Mouse (Mus musculus) Patski (cell line): ENCODE measurements around the gene Pex14. TPM values are rescaled to one million over a fixed set of nuclear protein-coding genes. Genes with fewer than 3 reads are reported as not detected.

ENCODE experiments used
- ATAC-seq: fragments of 100-300 bp; one replicate; pipeline ENCODE4 v1.8.0; 2021
- CTCF ChIA-PET: fragments of 350-600 bp; sonication (Branson Sonifier 250); formaldehyde crosslinking; loops from one replicate; lab custom pipeline; 2022; ENCODE audit warnings: inconsistent platforms; lab: Charles Lee
- POLR2A ChIA-PET: fragments of 350-600 bp; sonication (Branson Sonifier 250); formaldehyde crosslinking; loops from one replicate; lab custom pipeline; 2022; ENCODE audit warnings: antibody characterized with exemption, inconsistent platforms; lab: Charles Lee
- DNase-seq: peaks from one replicate; pipeline ENCODE4 v3.0.0-alpha.2; 2011; ENCODE audit warnings: low read depth, low spot score
- H3K27me3 ChIP-seq: fragments of 371-371 bp; one replicate; pipeline ENCODE4 v1.5.1; 2021
- CTCF ChIP-seq: fragments of 100-300 bp; IDR thresholded peaks from one replicate; pipeline ENCODE4 v1.5.1; 2021
- in situ Hi-C: fragments of 300-500 bp; cut with MboI; formaldehyde crosslinking; loops from 3 replicates; pipeline ENCODE4 v1.11.1; 2018; ENCODE audit warnings: low pct_unique_long_range_greater_than_20kb, mixed read lengths
- polyA plus RNA-seq: library from polyadenylated mRNA; unstranded; gene quantifications from one replicate; pipeline ENCODE4 v1.2.3, GENCODE M21; 2021

Gene Pex14
- polyA plus RNA-seq, 1 experiment from 2014 or later: 41.3 TPM

DNA sequence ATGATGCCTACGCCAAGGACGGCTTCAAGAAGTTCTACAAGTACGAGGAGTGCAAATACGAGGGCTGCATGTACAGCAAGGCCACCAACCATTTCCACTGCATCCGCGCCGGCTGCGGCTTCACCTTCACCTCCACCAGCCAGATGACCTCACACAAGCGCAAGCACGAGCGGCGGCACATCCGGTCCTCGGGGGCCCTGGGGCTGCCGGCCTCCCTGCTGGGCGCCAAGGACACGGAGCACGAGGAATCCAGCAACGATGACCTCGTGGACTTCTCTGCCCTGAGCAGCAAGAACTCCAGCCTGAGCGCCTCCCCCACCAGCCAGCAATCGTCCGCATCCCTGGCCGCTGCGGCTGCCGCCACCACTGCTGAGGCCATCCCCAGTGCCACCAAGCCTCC, 161.1 kb downstream of the Pex14 start:
- ATAC-seq: no peak
- ChIA-PET POLR2A (no interaction called here), CTCF (no interaction called here)
- H3K27me3 ChIP-seq: no peaks in the 10 kb centered on the region
- DNase-seq: no peak
- in situ Hi-C loops: no loop called here
- TF ChIP-seq CTCF: no peak

DNA sequence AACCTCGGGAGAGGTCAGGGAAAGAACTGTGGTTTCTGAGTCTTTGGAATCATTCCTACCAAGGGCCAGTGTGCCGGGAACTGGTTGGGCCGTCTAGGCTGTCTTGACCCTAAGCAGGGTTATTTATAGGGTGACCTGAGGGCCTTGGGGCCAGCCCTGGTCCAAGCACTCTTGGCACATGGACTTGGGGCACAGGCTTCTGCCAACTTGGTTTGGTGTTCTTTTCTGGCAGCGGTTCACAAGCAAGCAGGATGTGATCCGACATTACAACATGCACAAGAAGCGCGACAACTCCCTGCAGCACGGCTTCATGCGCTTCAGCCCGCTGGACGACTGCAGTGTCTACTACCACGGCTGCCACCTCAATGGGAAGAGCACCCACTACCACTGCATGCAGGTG, 162.9 kb downstream of the Pex14 start:
- in situ Hi-C loops: no loop called here
- CTCF ChIA-PET: no interaction called here
- DNase-seq (no peak), ATAC-seq (no peak)
- no peaks in the 10 kb centered on the region for H3K27me3 ChIP-seq
- POLR2A ChIA-PET: no interaction called here
- no peak for TF ChIP-seq CTCF

DNA sequence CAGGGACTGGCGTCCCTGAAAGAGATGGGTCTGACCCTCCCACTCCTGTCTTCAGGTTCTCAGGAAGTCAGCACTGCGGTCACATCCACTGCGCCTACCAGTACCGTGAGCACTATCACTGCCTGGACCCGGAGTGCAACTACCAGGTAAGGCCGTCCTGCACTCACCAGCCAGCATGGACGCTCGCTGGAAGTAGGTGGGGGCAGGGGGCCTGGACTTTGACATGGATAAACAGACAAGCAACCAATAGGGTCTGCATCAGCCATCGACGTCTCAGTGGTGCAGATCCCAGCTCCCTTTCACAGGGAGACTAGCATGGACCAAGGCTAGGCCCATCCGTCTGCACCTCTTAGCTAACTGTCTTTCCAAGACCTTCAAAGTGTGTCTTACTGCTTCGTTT, 163.6 kb downstream of the Pex14 start:
- in situ Hi-C loops: no loop called here
- ATAC-seq (no peak), DNase-seq (no peak)
- TF ChIP-seq CTCF: no peak
- ChIA-PET CTCF (no interaction called here), POLR2A (no interaction called here)
- H3K27me3 ChIP-seq: no peaks in the 10 kb centered on the region

DNA sequence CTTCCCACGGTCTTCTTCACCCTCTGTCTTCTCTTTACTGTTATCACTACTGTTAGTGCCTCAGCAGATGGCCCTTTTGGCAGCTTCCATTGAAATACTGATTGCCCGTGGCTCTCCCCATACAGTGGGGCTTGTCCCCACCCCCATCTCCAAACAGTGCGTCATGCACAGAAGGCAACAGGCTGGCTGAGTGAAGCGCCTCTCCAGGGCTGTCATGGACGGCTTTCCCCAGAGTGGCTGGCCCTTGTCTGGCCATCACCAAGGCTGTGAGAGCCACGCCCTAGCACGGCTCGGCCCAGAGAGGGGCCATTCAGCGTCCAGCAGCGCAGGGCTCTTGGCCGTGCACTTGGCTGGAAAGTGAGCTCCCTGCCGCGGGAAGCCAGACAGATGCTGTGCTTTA, 164.5 kb downstream of the Pex14 start:
- no peak for TF ChIP-seq CTCF
- DNase-seq: no peak
- no peaks in the 10 kb centered on the region for H3K27me3 ChIP-seq
- ChIA-PET CTCF (no interaction called here), POLR2A (no interaction called here)
- no peak for ATAC-seq
- in situ Hi-C loops: no loop called here

DNA sequence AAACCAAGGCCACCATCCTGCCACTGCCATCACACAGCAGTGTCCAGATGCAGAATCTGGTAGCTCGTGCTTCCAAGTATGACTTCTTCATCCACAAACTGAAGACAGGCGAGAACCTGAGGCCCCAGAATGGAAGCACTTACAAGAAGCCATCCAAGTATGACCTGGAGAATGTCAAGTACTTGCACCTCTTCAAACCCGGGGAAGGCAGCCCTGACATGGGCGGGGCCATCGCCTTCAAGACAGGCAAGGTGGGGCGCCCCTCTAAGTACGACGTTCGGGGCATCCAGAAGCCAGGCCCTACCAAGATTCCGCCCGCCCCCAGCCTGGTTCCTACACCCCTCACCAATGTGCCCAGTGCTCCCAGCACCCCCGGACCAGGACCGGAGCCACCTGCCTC, 166.6 kb downstream of the Pex14 start:
- in situ Hi-C loops: no loop called here
- no peaks in the 10 kb centered on the region for H3K27me3 ChIP-seq
- POLR2A ChIA-PET: no interaction called here
- TF ChIP-seq CTCF: no peak
- CTCF ChIA-PET: no interaction called here
- DNase-seq: no peak
- ATAC-seq: no peak

DNA sequence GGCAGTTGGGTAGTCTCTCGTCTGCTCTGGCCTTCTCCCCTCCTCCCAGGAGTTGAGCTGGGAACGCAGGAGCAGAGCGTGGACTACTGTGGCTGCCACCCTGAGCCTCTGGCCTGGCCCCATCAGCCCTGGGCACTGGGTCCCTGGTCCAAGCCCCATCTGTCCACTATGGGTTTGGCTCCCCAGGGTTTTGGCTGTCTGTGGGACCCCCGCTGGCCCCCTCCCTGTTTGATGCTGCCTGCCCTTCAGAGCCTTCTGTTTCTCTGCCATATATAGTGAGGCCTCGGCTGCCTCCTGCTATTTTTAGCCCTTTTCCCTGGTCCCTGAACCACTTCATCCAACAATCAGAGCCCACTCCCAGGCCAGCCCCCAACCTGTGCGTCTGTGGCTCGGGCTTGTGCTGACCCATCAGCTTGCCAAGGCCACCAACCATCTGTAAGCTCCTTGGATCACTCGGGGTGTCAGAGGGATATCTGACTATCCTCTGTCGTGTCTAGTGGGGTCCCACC, 168.9 kb downstream of the Pex14 start:
- no peaks in the 10 kb centered on the region for H3K27me3 ChIP-seq
- no peak for TF ChIP-seq CTCF
- in situ Hi-C loops: no loop called here
- POLR2A ChIA-PET: no interaction called here
- CTCF ChIA-PET: no interaction called here
- ATAC-seq (no peak), DNase-seq (no peak)

DNA sequence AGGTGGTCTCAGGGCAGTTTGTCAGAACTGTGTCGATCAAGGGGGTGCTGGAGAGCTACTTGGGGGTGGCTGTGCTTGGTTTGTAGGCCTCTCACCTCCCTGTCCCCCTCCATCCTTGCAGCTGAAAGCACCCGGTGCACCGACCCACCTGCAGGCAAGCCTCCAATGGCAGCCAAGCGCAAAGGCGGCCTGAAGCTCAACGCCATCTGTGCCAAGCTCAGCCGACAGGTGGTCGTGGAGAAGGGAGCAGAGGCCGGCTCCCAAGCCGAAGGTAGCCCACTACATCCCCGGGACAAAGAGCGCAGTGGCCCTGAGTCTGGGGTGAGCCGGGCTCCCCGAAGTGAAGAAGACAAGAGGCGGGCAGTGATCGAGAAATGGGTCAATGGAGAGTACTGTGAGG, 170.8 kb downstream of the Pex14 start:
- no peaks in the 10 kb centered on the region for H3K27me3 ChIP-seq
- no peak for ATAC-seq
- in situ Hi-C loops: no loop called here
- POLR2A ChIA-PET: no interaction called here
- no peak for TF ChIP-seq CTCF
- DNase-seq: no peak
- CTCF ChIA-PET: no interaction called here

DNA sequence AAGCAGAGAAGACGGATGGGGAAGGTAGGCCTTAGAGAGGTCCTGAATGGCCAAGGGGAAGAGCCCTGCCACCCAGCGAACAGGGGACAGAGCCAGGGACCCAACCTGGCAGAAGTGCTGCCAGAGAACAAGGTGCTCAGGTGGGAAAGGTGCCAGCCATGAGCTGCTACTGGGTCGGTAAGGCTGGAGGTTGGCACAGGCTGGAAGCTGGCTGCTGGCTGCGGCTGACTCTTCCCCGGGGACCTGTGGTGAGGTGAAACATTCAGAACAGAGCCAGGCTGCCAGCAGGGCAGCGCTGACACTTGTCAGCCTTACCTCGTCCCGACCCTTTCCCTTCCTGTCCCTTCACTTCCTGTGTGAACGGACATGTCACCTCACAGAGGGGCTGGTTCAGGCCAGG, 171.4 kb downstream of the Pex14 start:
- ATAC-seq (no peak), DNase-seq (no peak)
- CTCF ChIA-PET: no interaction called here
- POLR2A ChIA-PET: no interaction called here
- no peaks in the 10 kb centered on the region for H3K27me3 ChIP-seq
- TF ChIP-seq CTCF: no peak
- in situ Hi-C loops: no loop called here

DNA sequence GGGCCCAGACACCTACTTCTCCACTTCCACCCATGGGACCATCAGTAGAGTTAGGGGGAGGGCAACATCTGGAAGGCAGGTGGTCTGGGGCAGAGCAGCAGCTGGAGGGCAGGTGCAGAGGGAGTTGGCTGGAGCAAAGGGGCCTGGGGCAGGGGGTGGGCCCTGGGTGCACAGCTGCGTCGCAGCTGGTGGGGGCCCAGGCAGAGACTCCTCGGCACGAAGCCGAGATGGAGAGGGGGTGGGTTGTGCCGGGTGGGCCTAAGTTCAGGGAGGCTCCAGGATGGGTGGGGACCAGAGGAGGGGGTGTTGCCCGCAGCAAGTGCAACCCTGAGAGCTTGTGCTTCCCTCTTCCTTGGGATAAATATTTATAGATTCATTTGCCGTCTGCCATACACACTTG, 173.2 kb downstream of the Pex14 start:
- ATAC-seq (no peak), DNase-seq (no peak)
- H3K27me3 ChIP-seq: no peaks in the 10 kb centered on the region
- no peak for TF ChIP-seq CTCF
- POLR2A ChIA-PET: no interaction called here
- in situ Hi-C loops: no loop called here
- CTCF ChIA-PET: no interaction called here

DNA sequence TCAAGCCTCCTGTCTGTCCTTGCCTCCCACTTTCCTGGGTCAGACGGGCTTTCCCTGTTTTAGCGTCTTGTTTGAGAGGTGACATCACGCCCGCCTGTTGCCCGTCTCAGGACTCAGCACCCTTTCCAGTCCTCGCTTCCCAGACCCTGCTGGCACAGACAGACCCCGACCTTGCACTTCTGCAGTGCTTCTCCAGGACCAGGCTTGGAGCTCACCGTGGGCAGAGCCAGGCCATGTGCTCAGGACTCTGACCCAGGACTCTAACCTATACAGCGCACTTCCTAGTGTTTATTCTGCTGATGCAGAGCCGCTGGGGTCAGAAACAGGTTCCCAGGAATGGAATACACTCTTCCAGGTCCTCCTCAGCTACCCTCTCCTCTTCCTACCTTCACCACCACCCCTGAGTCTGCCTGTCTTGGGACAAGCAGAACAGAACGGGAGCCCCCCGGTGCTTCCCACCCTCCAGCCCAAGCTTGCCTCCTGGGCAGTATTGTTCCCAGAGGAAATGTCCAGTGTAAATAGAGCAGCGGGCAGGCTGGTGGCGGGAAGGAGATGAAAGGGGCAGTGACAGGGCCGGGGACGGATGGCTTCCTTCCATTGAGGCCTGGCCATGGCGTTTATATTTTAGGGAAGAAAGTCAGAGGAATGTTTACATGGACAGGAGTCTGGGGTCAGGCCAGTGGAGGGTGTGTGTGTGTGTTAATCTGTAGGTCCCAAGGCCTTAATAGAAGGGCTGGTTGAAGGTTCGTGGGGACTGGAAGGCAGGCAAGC, 173.9 kb downstream of the Pex14 start:
- in situ Hi-C loops: no loop called here
- no peak for ATAC-seq
- H3K27me3 ChIP-seq: no peaks in the 10 kb centered on the region
- ChIA-PET POLR2A (no interaction called here), CTCF (interaction anchor here (1.2 kb wide), 1 partner anchor 116 kb away, joined by 3 read pairs; no protein-coding TSS in a partner anchor)
- DNase-seq: no peak
- TF ChIP-seq CTCF: no peak

DNA sequence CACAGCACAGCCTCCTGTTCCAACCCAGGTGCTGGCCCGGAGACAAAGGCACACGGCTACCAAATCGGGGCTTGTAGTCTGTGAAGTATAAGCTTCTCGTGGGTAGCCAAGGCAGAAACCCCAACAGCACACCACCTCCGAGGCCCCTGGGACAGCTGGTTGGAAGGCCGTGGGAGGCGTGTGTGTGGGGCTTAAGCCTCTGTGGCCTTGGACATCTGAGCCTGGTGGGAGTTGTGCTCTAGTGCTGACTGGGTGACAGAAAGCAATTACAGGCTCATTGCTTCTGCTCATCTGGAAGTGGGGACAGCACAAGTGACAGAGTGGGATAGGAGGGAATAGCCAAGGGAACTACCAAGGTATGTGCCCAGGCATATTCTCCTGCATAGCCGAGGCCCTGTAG, 175.7 kb downstream of the Pex14 start:
- DNase-seq (no peak), ATAC-seq (no peak)
- no peaks in the 10 kb centered on the region for H3K27me3 ChIP-seq
- ChIA-PET POLR2A (interaction anchor here (1.0 kb wide), 1 partner anchor 9 kb away, joined by 3 read pairs; no protein-coding TSS in a partner anchor), CTCF (no interaction called here)
- TF ChIP-seq CTCF: no peak
- in situ Hi-C loops: no loop called here
